In the genomic region with DNA sequence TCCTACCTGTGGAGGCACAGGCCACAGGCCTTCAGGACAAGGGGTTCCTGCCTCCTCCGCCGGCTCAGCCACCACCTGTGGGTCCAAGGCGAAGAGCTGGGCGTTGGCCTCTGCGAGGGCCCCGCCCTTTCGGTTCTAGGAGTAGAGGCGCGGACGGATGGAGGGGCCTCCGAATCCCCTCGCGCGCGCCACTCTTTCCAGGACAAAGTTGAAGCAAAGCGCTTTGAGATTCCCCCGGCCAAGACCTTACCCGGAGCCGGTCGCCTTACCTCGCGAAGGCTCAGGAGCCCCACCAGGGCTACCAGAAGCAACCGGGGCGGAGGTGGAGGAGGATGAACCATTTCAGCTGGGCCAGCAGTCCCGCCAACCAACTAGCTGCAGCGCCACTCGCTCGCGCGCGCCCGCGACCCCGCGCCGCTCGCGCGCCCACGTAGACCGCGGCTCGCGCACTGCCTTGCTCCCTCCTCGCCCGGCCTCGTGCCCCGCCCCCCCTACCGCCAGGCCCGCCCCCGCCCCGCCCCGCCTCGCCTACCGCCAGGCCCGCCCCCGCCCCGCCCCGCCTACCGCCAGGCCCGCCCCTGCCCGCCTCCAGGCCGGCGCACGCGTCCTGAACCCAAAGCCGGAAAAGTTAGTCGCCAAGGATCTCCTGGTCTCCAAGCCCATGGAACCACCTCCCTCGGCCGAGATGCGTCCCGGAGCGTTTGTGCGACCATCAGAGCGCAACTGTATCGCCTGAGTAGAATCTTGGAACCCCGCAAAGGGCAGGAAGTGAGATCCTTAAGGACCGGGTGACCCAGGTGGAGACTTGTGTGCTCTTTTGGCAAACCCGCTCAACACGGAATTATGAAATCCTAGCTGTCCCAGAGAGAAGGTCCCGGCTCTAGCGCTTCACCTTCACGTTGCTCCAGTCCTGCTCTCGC, we compare ENCODE assay signal across 8 mouse cellular contexts. TPM values are rescaled to one million over a fixed set of nuclear protein-coding genes. Genes with fewer than 3 reads are reported as not detected.
DNase-seq lines count a peak whose midpoint lies in the region; ATAC-seq and TF ChIP-seq lines count a peak whose summit lies in the region.

No protein-coding gene starts in this region.

- peak overlapping the region; percentile 68 for H3K9ac ChIP-seq in forebrain, embryonic 16.5 days (replicated peaks; ENCODE audit: low read depth, low read length)
- peak overlapping the region; percentile 60 for H3K9ac ChIP-seq in hindbrain, embryonic 11.5 days (ENCODE audit: low read depth, low read length)

- TF ChIP-seq POLR2A in small intestine, adult 2 months (IDR thresholded peaks at IDR 0.05; ENCODE audit: low read depth, low read length) = peak; percentile 80

- no peaks in the 10 kb centered on the region for H3K36me3 ChIP-seq in forebrain, embryonic 16.5 days (ENCODE audit: control insufficient read depth, insufficient read depth)
- H3K36me3 ChIP-seq in hindbrain, embryonic 11.5 days (ENCODE audit: control insufficient read depth, insufficient read depth, low read length) = no peaks in the 10 kb centered on the region
- peaks cover 2% of the 10 kb centered on the region; the same call in 1 of the 2 replicates for H3K36me3 ChIP-seq in small intestine, adult 2 months (ENCODE audit: control insufficient read depth, insufficient read depth, low read length)

- no peak for TF ChIP-seq CTCF in small intestine, adult 2 months (IDR thresholded peaks at IDR 0.05; ENCODE audit: extremely low read depth, insufficient read length, insufficient replicate concordance, low read depth, low read length)

- peaks cover 6% of the 10 kb centered on the region; the same call in 1 of the 2 replicates for H3K27me3 ChIP-seq in forebrain, embryonic 16.5 days (replicated peaks; ENCODE audit: control insufficient read depth, insufficient read depth, low read length)
- H3K27me3 ChIP-seq in hindbrain, embryonic 11.5 days (ENCODE audit: control insufficient read depth, insufficient read depth, low read length) = peaks cover 13% of the 10 kb centered on the region
- no peaks in the 10 kb centered on the region; the same call in 1 of the 2 replicates for H3K27me3 ChIP-seq in small intestine, adult 2 months (ENCODE audit: control insufficient read depth, insufficient read depth, low read length)

- no peak for DNase-seq in frontal cortex, postnatal 36 days (ENCODE audit: low spot score in 2 of 2)
- peak; percentile 76 to 86 for DNase-seq in cerebellum, adult 18-20 months
- peak; percentile 92 for DNase-seq in hindbrain, embryonic 11.5 days (ENCODE audit: low spot score)
- peak; percentile 60 to 63 for DNase-seq in left cerebral cortex, postnatal 36 days (ENCODE audit: low spot score in 2 of 2)

- WGBS in forebrain, embryonic 16.5 days = under 1% methylated on average over 69 of the region's 84 CpGs
- WGBS in hindbrain, embryonic 11.5 days = under 1% methylated on average over 67 of the region's 84 CpGs
- WGBS in small intestine, adult 2 months = under 1% methylated on average over 81 of the region's 84 CpGs

- no peaks in the 10 kb centered on the region for H3K9me3 ChIP-seq in forebrain, embryonic 16.5 days (ENCODE audit: control insufficient read depth, low read length)
- no peaks in the 10 kb centered on the region for H3K9me3 ChIP-seq in hindbrain, embryonic 11.5 days (ENCODE audit: control insufficient read depth, low read length)

- intact Hi-C loops in left cerebral cortex, postnatal 36 days (cut with DNase I) = no loop called here

- H3K4me1 ChIP-seq in forebrain, embryonic 16.5 days (replicated peaks; ENCODE audit: control insufficient read depth, insufficient read depth, low read length) = peaks cover 37% of the 10 kb centered on the region
- peaks cover 21% of the 10 kb centered on the region for H3K4me1 ChIP-seq in hindbrain, embryonic 11.5 days (replicated peaks; ENCODE audit: control insufficient read depth, insufficient read depth, low read length)
- H3K4me1 ChIP-seq in small intestine, adult 2 months (ENCODE audit: control insufficient read depth, insufficient read depth, insufficient read length, low read length) = peaks cover 34% of the 10 kb centered on the region

- no peak overlapping the region for H3K27ac ChIP-seq in forebrain, embryonic 16.5 days (ENCODE audit: low read length)
- H3K27ac ChIP-seq in hindbrain, embryonic 11.5 days (ENCODE audit: low read depth, low read length) = no peak overlapping the region
- peak overlapping the region; percentile 85 for H3K27ac ChIP-seq in small intestine, adult 2 months (ENCODE audit: insufficient read depth, low read depth, low read length)

- 0 out of 2 replicates have a peak, but pooled peaks have one; percentile 31 for ATAC-seq in frontal cortex, adult (ENCODE audit: low TSS enrichment)
- peak; percentile 70 for ATAC-seq in forebrain, embryonic 16.5 days
- ATAC-seq in hindbrain, embryonic 11.5 days (ENCODE audit: low FRiP score) = peak; percentile 50
- ATAC-seq in megakaryocyte-erythroid progenitor cell, adult 5-6 weeks (replicated peaks; ENCODE audit: low FRiP score, low TSS enrichment, poor library complexity, severe bottlenecking) = peak; percentile 30; the same call in 1 of the 2 replicates

- peak overlapping the region; percentile 94 for H3K4me2 ChIP-seq in forebrain, embryonic 16.5 days (ENCODE audit: low read length)
- peak overlapping the region; percentile 79 for H3K4me2 ChIP-seq in hindbrain, embryonic 11.5 days (replicated peaks; ENCODE audit: low read depth, low read length)

- peak overlapping the region; percentile 69 for H3K4me3 ChIP-seq in forebrain, embryonic 16.5 days (replicated peaks; ENCODE audit: low read length)
- H3K4me3 ChIP-seq in hindbrain, embryonic 11.5 days (ENCODE audit: low read depth, low read length) = peak overlapping the region; percentile 53
- peak overlapping the region; percentile 91 for H3K4me3 ChIP-seq in small intestine, adult 2 months (ENCODE audit: low read depth, low read length)

RNA-seq across cellular contexts. Expression of gene Abhd15, which starts 1.8 kb away (rescaled TPM):
- polyA plus RNA-seq in forebrain, embryonic 16.5 days (2015; fragmentation: Nextera tagmentation; extraction: Ambion mirVana) = 1.4 and 1.8 TPM in 2 replicates
- 2.1 and 3.0 TPM in 2 replicates for polyA plus RNA-seq in hindbrain, embryonic 11.5 days (2014; fragmentation: Nextera tagmentation; extraction: Ambion mirVana)
- total RNA-seq in left cerebral cortex, postnatal 36 days (2021) = 1 to 10 TPM; 1.2 to 1.3 TPM
- total RNA-seq in megakaryocyte-erythroid progenitor cell, adult 5-6 weeks (2014; fragmentation: Nextera tagmentation) = 2.1 and 2.2 TPM in 2 replicates
- total RNA-seq in megakaryocyte-erythroid progenitor cell, adult 5-6 weeks (2017) = 0.70 and 4.1 TPM in 2 replicates
- 2.7 and 3.7 TPM in 2 replicates for polyA plus RNA-seq in small intestine, adult 2 months (2012; rRNA removed)

RNA-seq across cellular contexts. Expression of gene Trp53i13, which starts 2.6 kb away (rescaled TPM):
- polyA plus RNA-seq in forebrain, embryonic 16.5 days (2015; fragmentation: Nextera tagmentation; extraction: Ambion mirVana) = 13.0 and 14.9 TPM in 2 replicates
- 27.7 and 27.9 TPM in 2 replicates for polyA plus RNA-seq in hindbrain, embryonic 11.5 days (2014; fragmentation: Nextera tagmentation; extraction: Ambion mirVana)
- total RNA-seq in left cerebral cortex, postnatal 36 days (2021) = 1 to 10 TPM; 3.9 to 4.6 TPM
- total RNA-seq in megakaryocyte-erythroid progenitor cell, adult 5-6 weeks (2014; fragmentation: Nextera tagmentation) = 3.8 and 11.1 TPM in 2 replicates
- 0.66 and 0.76 TPM in 2 replicates for total RNA-seq in megakaryocyte-erythroid progenitor cell, adult 5-6 weeks (2017)
- 15.2 and 46.8 TPM in 2 replicates for polyA plus RNA-seq in small intestine, adult 2 months (2012; rRNA removed)

RNA-seq across cellular contexts. Expression of gene Gm10392, which starts 5.8 kb away (rescaled TPM):
- not detected in 2 replicates for polyA plus RNA-seq in forebrain, embryonic 16.5 days (2015; fragmentation: Nextera tagmentation; extraction: Ambion mirVana)
- polyA plus RNA-seq in hindbrain, embryonic 11.5 days (2014; fragmentation: Nextera tagmentation; extraction: Ambion mirVana) = 0.13 TPM in 1 of 2 replicates, not detected in the other
- total RNA-seq in left cerebral cortex, postnatal 36 days (2021) = not detected
- total RNA-seq in megakaryocyte-erythroid progenitor cell, adult 5-6 weeks (2014; fragmentation: Nextera tagmentation) = 0.69 and 1.3 TPM in 2 replicates
- total RNA-seq in megakaryocyte-erythroid progenitor cell, adult 5-6 weeks (2017) = not detected in 2 replicates
- not detected in 2 replicates for polyA plus RNA-seq in small intestine, adult 2 months (2012; rRNA removed)

RNA-seq across cellular contexts. Expression of gene Git1, which starts 19.8 kb away (rescaled TPM):
- 14.1 and 16.3 TPM in 2 replicates for polyA plus RNA-seq in forebrain, embryonic 16.5 days (2015; fragmentation: Nextera tagmentation; extraction: Ambion mirVana)
- polyA plus RNA-seq in hindbrain, embryonic 11.5 days (2014; fragmentation: Nextera tagmentation; extraction: Ambion mirVana) = 12.6 and 18.6 TPM in 2 replicates
- 100 to 1,000 TPM; 277 to 296 TPM for total RNA-seq in left cerebral cortex, postnatal 36 days (2021)
- 28.7 and 37.5 TPM in 2 replicates for total RNA-seq in megakaryocyte-erythroid progenitor cell, adult 5-6 weeks (2014; fragmentation: Nextera tagmentation)
- total RNA-seq in megakaryocyte-erythroid progenitor cell, adult 5-6 weeks (2017) = 10.9 and 13.6 TPM in 2 replicates
- 50.0 and 119 TPM in 2 replicates for polyA plus RNA-seq in small intestine, adult 2 months (2012; rRNA removed)

RNA-seq across cellular contexts. Expression of gene Ankrd13b, which starts 23.7 kb away (rescaled TPM):
- 33.1 and 38.4 TPM in 2 replicates for polyA plus RNA-seq in forebrain, embryonic 16.5 days (2015; fragmentation: Nextera tagmentation; extraction: Ambion mirVana)
- 13.1 and 13.9 TPM in 2 replicates for polyA plus RNA-seq in hindbrain, embryonic 11.5 days (2014; fragmentation: Nextera tagmentation; extraction: Ambion mirVana)
- total RNA-seq in left cerebral cortex, postnatal 36 days (2021) = 10 to 100 TPM; 84.9 to 99.0 TPM
- 25.8 and 26.4 TPM in 2 replicates for total RNA-seq in megakaryocyte-erythroid progenitor cell, adult 5-6 weeks (2014; fragmentation: Nextera tagmentation)
- total RNA-seq in megakaryocyte-erythroid progenitor cell, adult 5-6 weeks (2017) = 8.3 and 11.7 TPM in 2 replicates
- polyA plus RNA-seq in small intestine, adult 2 months (2012; rRNA removed) = 9.2 and 12.0 TPM in 2 replicates

Comparison
In these comparisons a context has a peak if more than half of its experiments do, and no peak if none do; other contexts are left out.
1. DNase-seq: peak in cerebellum, adult 18-20 months (2 of 2), hindbrain, embryonic 11.5 days (single experiment) and left cerebral cortex, postnatal 36 days (2 of 2); none in frontal cortex, postnatal 36 days (0 of 2).
2. Peak in every context shown above with its lines, with median percentiles within 50 percentile points of each other: ATAC-seq and H3K4me3 ChIP-seq.